Mouse (Mus musculus) thymus, adult 2 months (tissue): ENCODE measurements around the gene Tbl2.

Source experiments
- CTCF ChIP-seq: fragments of 200-500 bp; IDR thresholded peaks from 2 replicates; pipeline ENCODE4 v1.5.1; 2012; ENCODE audit warnings: mild to moderate bottlenecking, control low read depth, low read length, moderate library complexity, borderline replicate concordance; ENCODE audit not compliant: control insufficient read depth, poor library complexity, insufficient read depth; ENCODE audit errors: extremely low read depth
- POLR2A ChIP-seq: fragments of 200-500 bp; IDR thresholded peaks from 2 replicates; pipeline ENCODE4 v1.6.1; 2012; ENCODE audit warnings: mild to moderate bottlenecking, low read length, control low read depth, moderate library complexity; ENCODE audit not compliant: control insufficient read depth, poor library complexity, insufficient read depth; ENCODE audit errors: extremely low read depth

- TF ChIP-seq POLR2A (no peak), CTCF (no peak)
These were observed 40.4 kb upstream of the Tbl2 start for GRCm38 (mm10) chr5:135109017-135109416.
